ENCODE assay signal across 8 mouse cellular contexts in the genomic region with DNA sequence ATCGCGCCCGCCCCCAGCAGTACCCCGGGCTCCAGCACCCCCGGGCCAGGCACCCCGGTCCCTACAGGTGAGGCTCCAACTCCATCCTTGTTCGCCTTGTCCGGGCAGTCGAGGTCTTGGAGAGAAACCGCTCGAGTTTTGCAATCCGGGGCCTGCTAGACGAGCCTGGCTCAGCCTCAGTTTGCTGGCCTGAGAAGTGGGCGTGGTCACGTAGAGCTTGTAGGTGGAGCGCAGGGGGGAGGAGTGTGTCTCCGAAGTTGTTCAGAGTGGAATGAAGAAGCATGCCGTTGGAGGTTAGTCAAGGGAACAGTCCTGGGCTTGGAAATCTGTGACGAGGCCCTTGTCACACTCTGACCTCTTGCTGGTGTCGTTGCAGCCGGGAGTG. TPM values are rescaled to one million over a fixed set of nuclear protein-coding genes. Genes with fewer than 3 reads are reported as not detected.
DNase-seq lines count a peak whose midpoint lies in the region; ATAC-seq and TF ChIP-seq lines count a peak whose summit lies in the region.

No protein-coding gene starts in this region.

- H3K27ac ChIP-seq in bone marrow macrophage, adult 2 months (ENCODE audit: insufficient read depth, low read depth, low read length) = peak overlapping the region; percentile 60
- 0 out of 2 replicates have a peak overlapping the region, but pooled peaks have one; percentile 36 for H3K27ac ChIP-seq in forebrain, postnatal 0 days (ENCODE audit: low read depth, low read length)

- H3K4me3 ChIP-seq in bone marrow macrophage, adult 2 months (ENCODE audit: insufficient read depth, low read length) = peak overlapping the region; percentile 63
- peak overlapping the region; percentile 56 for H3K4me3 ChIP-seq in forebrain, postnatal 0 days (ENCODE audit: low read depth, low read length)

- no peaks in the 10 kb centered on the region for H3K9me3 ChIP-seq in forebrain, postnatal 0 days (ENCODE audit: low read length)

- TF ChIP-seq CTCF in bone marrow macrophage, adult 2 months (IDR thresholded peaks at IDR 0.05; ENCODE audit: low read depth, low read length) = no peak
- TF ChIP-seq CTCF in forebrain, postnatal 0 days (IDR thresholded peaks at IDR 0.05; ENCODE audit: low read depth) = no peak

- WGBS in forebrain, postnatal 0 days = 2% methylated on average over 21 of the region's 21 CpGs

- no peak for TF ChIP-seq POLR2A in bone marrow macrophage, adult 2 months (IDR thresholded peaks at IDR 0.05; ENCODE audit: borderline replicate concordance, low read depth, low read length)

- H3K4me1 ChIP-seq in bone marrow macrophage, adult 2 months (ENCODE audit: control insufficient read depth, insufficient read depth, low read length) = peaks cover 26% of the 10 kb centered on the region
- 0 out of 2 replicates have a peak, but pooled peaks cover 11% of the 10 kb centered on the region for H3K4me1 ChIP-seq in forebrain, postnatal 0 days (ENCODE audit: insufficient read depth)

- no peak for ATAC-seq in forebrain, postnatal 0 days
- peak; percentile 41 for ATAC-seq in megakaryocyte progenitor cell, adult 5-6 weeks (replicated peaks; ENCODE audit: poor library complexity)

- peak overlapping the region; percentile 39; the same call in 1 of the 2 replicates for H3K9ac ChIP-seq in forebrain, postnatal 0 days

- DNase-seq in right cerebral cortex, postnatal 36 days (ENCODE audit: low spot score in 2 of 2) = peak; percentile 61 to 67
- no peak for DNase-seq in right cerebral cortex, postnatal 25 days
- DNase-seq in forebrain, postnatal 0 days = no peak
- peak; percentile 92 to 93 for DNase-seq in kidney, postnatal 25 days
- peak; percentile 91 for DNase-seq in urinary bladder, postnatal 14 days (ENCODE audit: low spot score)
- DNase-seq in adrenal gland, adult 2 months = no peak

- H3K4me2 ChIP-seq in forebrain, postnatal 0 days (ENCODE audit: low read depth) = peak overlapping the region; percentile 72

- no peaks in the 10 kb centered on the region; the same call in 1 of the 2 replicates for H3K36me3 ChIP-seq in forebrain, postnatal 0 days (ENCODE audit: insufficient read depth)

- no peaks in the 10 kb centered on the region for H3K27me3 ChIP-seq in forebrain, postnatal 0 days (ENCODE audit: insufficient read depth, low read length)

RNA-seq across cellular contexts. Expression of gene Cdk2ap2, which starts 0.5 kb away (rescaled TPM):
- 98.0 and 98.3 TPM in 2 replicates for polyA plus RNA-seq in bone marrow macrophage, adult 2 months (2012; ENCODE audit: insufficient read depth, insufficient read length, missing spikeins)
- 34.4 and 35.4 TPM in 2 replicates for total RNA-seq in forebrain, postnatal 0 days (2014; rRNA removed)
- 59.9 and 65.4 TPM in 2 replicates for polyA plus RNA-seq in forebrain, postnatal 0 days (2015; fragmentation: Nextera tagmentation; extraction: Ambion mirVana)
- 112 and 126 TPM in 2 replicates for total RNA-seq in megakaryocyte progenitor cell, adult 5-6 weeks (2015)
- 24.2 and 44.8 TPM in 2 replicates for total RNA-seq in megakaryocyte progenitor cell, adult 5-6 weeks (2017)
- total RNA-seq in adrenal gland, adult 2 months (2021) = 100 to 1,000 TPM; 128 to 131 TPM
- 339 and 371 TPM in 2 replicates for polyA plus RNA-seq in adrenal gland, adult 2 months (2012; rRNA removed)

RNA-seq across cellular contexts. Expression of gene Pitpnm1, which starts 2.4 kb away (rescaled TPM):
- 72.3 and 86.7 TPM in 2 replicates for polyA plus RNA-seq in bone marrow macrophage, adult 2 months (2012; ENCODE audit: insufficient read depth, insufficient read length, missing spikeins)
- total RNA-seq in forebrain, postnatal 0 days (2014; rRNA removed) = 108 and 127 TPM in 2 replicates
- 68.8 and 82.9 TPM in 2 replicates for polyA plus RNA-seq in forebrain, postnatal 0 days (2015; fragmentation: Nextera tagmentation; extraction: Ambion mirVana)
- 7.8 and 11.2 TPM in 2 replicates for total RNA-seq in megakaryocyte progenitor cell, adult 5-6 weeks (2015)
- total RNA-seq in megakaryocyte progenitor cell, adult 5-6 weeks (2017) = 6.8 and 17.2 TPM in 2 replicates
- 10 to 100 TPM; 87.4 to 87.6 TPM for total RNA-seq in adrenal gland, adult 2 months (2021)
- 164 and 171 TPM in 2 replicates for polyA plus RNA-seq in adrenal gland, adult 2 months (2012; rRNA removed)

RNA-seq across cellular contexts. Expression of gene Cabp2, which starts 16.1 kb away (rescaled TPM):
- polyA plus RNA-seq in bone marrow macrophage, adult 2 months (2012; ENCODE audit: insufficient read depth, insufficient read length, missing spikeins) = not detected in 2 replicates
- not detected in 2 replicates for total RNA-seq in forebrain, postnatal 0 days (2014; rRNA removed)
- polyA plus RNA-seq in forebrain, postnatal 0 days (2015; fragmentation: Nextera tagmentation; extraction: Ambion mirVana) = not detected in 2 replicates
- not detected in 2 replicates for total RNA-seq in megakaryocyte progenitor cell, adult 5-6 weeks (2015)
- not detected in 2 replicates for total RNA-seq in megakaryocyte progenitor cell, adult 5-6 weeks (2017)
- total RNA-seq in adrenal gland, adult 2 months (2021) = not detected
- not detected in 2 replicates for polyA plus RNA-seq in adrenal gland, adult 2 months (2012; rRNA removed)

RNA-seq across cellular contexts. Expression of gene Aip, which starts 28.2 kb away (rescaled TPM):
- 75.1 and 75.6 TPM in 2 replicates for polyA plus RNA-seq in bone marrow macrophage, adult 2 months (2012; ENCODE audit: insufficient read depth, insufficient read length, missing spikeins)
- total RNA-seq in forebrain, postnatal 0 days (2014; rRNA removed) = 25.8 and 33.9 TPM in 2 replicates
- 85.7 and 86.2 TPM in 2 replicates for polyA plus RNA-seq in forebrain, postnatal 0 days (2015; fragmentation: Nextera tagmentation; extraction: Ambion mirVana)
- total RNA-seq in megakaryocyte progenitor cell, adult 5-6 weeks (2015) = 61.9 and 66.4 TPM in 2 replicates
- total RNA-seq in megakaryocyte progenitor cell, adult 5-6 weeks (2017) = 24.4 and 31.1 TPM in 2 replicates
- 100 to 1,000 TPM; 102 to 134 TPM for total RNA-seq in adrenal gland, adult 2 months (2021)
- polyA plus RNA-seq in adrenal gland, adult 2 months (2012; rRNA removed) = 89.5 and 99.3 TPM in 2 replicates

RNA-seq across cellular contexts. Expression of gene Gstp3, which starts 38.1 kb away (rescaled TPM):
- not detected in 2 replicates for polyA plus RNA-seq in bone marrow macrophage, adult 2 months (2012; ENCODE audit: insufficient read depth, insufficient read length, missing spikeins)
- not detected in 2 replicates for total RNA-seq in forebrain, postnatal 0 days (2014; rRNA removed)
- polyA plus RNA-seq in forebrain, postnatal 0 days (2015; fragmentation: Nextera tagmentation; extraction: Ambion mirVana) = not detected in 2 replicates
- total RNA-seq in megakaryocyte progenitor cell, adult 5-6 weeks (2015) = 1.4 and 7.5 TPM in 2 replicates
- total RNA-seq in megakaryocyte progenitor cell, adult 5-6 weeks (2017) = 2.2 TPM in 2 replicates
- 1 to 10 TPM in 1 of 2 experiments, under 1 TPM in 1; 0.62 to 2.3 TPM for total RNA-seq in adrenal gland, adult 2 months (2021)
- 0.79 and 0.83 TPM in 2 replicates for polyA plus RNA-seq in adrenal gland, adult 2 months (2012; rRNA removed)

Comparison
In these comparisons a context has a peak if more than half of its experiments do, and no peak if none do; other contexts are left out.
1. DNase-seq: peak in right cerebral cortex, postnatal 36 days (2 of 2), kidney, postnatal 25 days (2 of 2) and urinary bladder, postnatal 14 days (single experiment); none in right cerebral cortex, postnatal 25 days (single experiment), forebrain, postnatal 0 days (single experiment) and adrenal gland, adult 2 months (single experiment).